Mouse (Mus musculus): ENCODE data around the gene Pan3. TPM values are rescaled to one million over a fixed set of nuclear protein-coding genes. Genes with fewer than 3 reads are reported as not detected.

The Pan3 gene
- total RNA-seq, 2 experiments from 2014 or later, result 20.7 to 22.9 TPM

GRCm38 (mm10) chr5:147430361-147430935 is 487 bp downstream of the Pan3 start:
- DNase-seq, result peak in 1 of 2 experiments; percentile 51
- intact Hi-C loops (cut with DNase I), result no loop called here

GRCm38 (mm10) chr5:147430936-147431839 is 1.2 kb downstream of the Pan3 start:
- intact Hi-C loops (cut with DNase I), result no loop called here
- peak; percentile 49 to 55 for DNase-seq

- intact Hi-C loops (cut with DNase I), result no loop called here
- no peak for DNase-seq
Observed at GRCm38 (mm10) chr5:147432927-147433326, 3.0 kb downstream of the Pan3 start.

- intact Hi-C loops (cut with DNase I), result no loop called here
- DNase-seq, result no peak
Observed at GRCm38 (mm10) chr5:147435224-147435623, 5.3 kb downstream of the Pan3 start.

GRCm38 (mm10) chr5:147435751-147436150 is 5.8 kb downstream of the Pan3 start:
- intact Hi-C loops (cut with DNase I), result no loop called here
- DNase-seq, result no peak

- intact Hi-C loops (cut with DNase I), result no loop called here
Observed at GRCm38 (mm10) chr5:147436491-147436890, 6.5 kb downstream of the Pan3 start.

GRCm38 (mm10) chr5:147440996-147441507 is 11.1 kb downstream of the Pan3 start:
- intact Hi-C loops (cut with DNase I), result no loop called here
- DNase-seq, result no peak

More at GRCm38 (mm10) chr5:147436491-147436890, 6.5 kb downstream of the Pan3 start:
- DNase-seq, result no peak

- DNase-seq, result no peak
- intact Hi-C loops (cut with DNase I), result no loop called here
Observed at GRCm38 (mm10) chr5:147441979-147442378, 12.0 kb downstream of the Pan3 start.

- intact Hi-C loops (cut with DNase I), result no loop called here
- DNase-seq, result no peak
Observed at GRCm38 (mm10) chr5:147442741-147443140, 12.8 kb downstream of the Pan3 start.

GRCm38 (mm10) chr5:147444298-147444697 is 14.3 kb downstream of the Pan3 start:
- intact Hi-C loops (cut with DNase I), result no loop called here
- DNase-seq, result no peak

GRCm38 (mm10) chr5:147444757-147445156 is 14.8 kb downstream of the Pan3 start:
- intact Hi-C loops (cut with DNase I), result no loop called here
- no peak for DNase-seq

- intact Hi-C loops (cut with DNase I), result no loop called here
- no peak for DNase-seq
Observed at GRCm38 (mm10) chr5:147445252-147445651, 15.3 kb downstream of the Pan3 start.

GRCm38 (mm10) chr5:147448526-147448925 is 18.6 kb downstream of the Pan3 start:
- no peak for DNase-seq
- intact Hi-C loops (cut with DNase I), result no loop called here

GRCm38 (mm10) chr5:147448933-147449332 is 19.0 kb downstream of the Pan3 start:
- intact Hi-C loops (cut with DNase I), result no loop called here

GRCm38 (mm10) chr5:147456491-147456890 is 26.5 kb downstream of the Pan3 start:
- intact Hi-C loops (cut with DNase I), result no loop called here
- DNase-seq, result no peak

More at GRCm38 (mm10) chr5:147448933-147449332, 19.0 kb downstream of the Pan3 start:
- DNase-seq, result no peak

GRCm38 (mm10) chr5:147459821-147460567 is 30.0 kb downstream of the Pan3 start:
- intact Hi-C loops (cut with DNase I), result no loop called here
- no peak for DNase-seq

GRCm38 (mm10) chr5:147463251-147463650 is 33.3 kb downstream of the Pan3 start:
- intact Hi-C loops (cut with DNase I), result no loop called here
- DNase-seq, result no peak

- intact Hi-C loops (cut with DNase I), result no loop called here
- DNase-seq, result no peak
Observed at GRCm38 (mm10) chr5:147466361-147466760, 36.4 kb downstream of the Pan3 start.

- intact Hi-C loops (cut with DNase I), result no loop called here
- DNase-seq, result no peak
Observed at GRCm38 (mm10) chr5:147471163-147471562, 41.2 kb downstream of the Pan3 start.

GRCm38 (mm10) chr5:147473071-147473470 is 43.1 kb downstream of the Pan3 start:
- intact Hi-C loops (cut with DNase I), result no loop called here
- DNase-seq, result no peak

GRCm38 (mm10) chr5:147473856-147474255 is 43.9 kb downstream of the Pan3 start:
- intact Hi-C loops (cut with DNase I), result no loop called here
- no peak for DNase-seq
